Mouse (Mus musculus) small intestine, adult 2 months (tissue): ENCODE data around the gene Atp4b. TPM values are rescaled to one million over a fixed set of nuclear protein-coding genes. Genes with fewer than 3 reads are reported as not detected.

Experiments
- H3K27ac ChIP-seq: fragments of 200-500 bp; 2 replicates; pipeline ENCODE4 v1.5.1; 2012; ENCODE audit warnings: low read depth, low read length, control low read depth, inconsistent platforms; ENCODE audit not compliant: insufficient read depth
- H3K27me3 ChIP-seq: fragments of 200-500 bp; 2 replicates; pipeline ENCODE4 v1.6.1; 2012; ENCODE audit warnings: mild to moderate bottlenecking, moderate library complexity, low read length, inconsistent platforms; ENCODE audit not compliant: control insufficient read depth, insufficient read depth
- H3K36me3 ChIP-seq: fragments of 200-500 bp; 2 replicates; pipeline ENCODE4 v1.6.1; 2012; ENCODE audit warnings: mild to moderate bottlenecking, low read length, control low read depth, inconsistent platforms; ENCODE audit not compliant: control insufficient read depth, insufficient read depth
- H3K4me1 ChIP-seq: fragments of 200-500 bp; 2 replicates; pipeline ENCODE4 v1.6.1; 2012; ENCODE audit warnings: low read length, inconsistent platforms, mixed read lengths; ENCODE audit not compliant: control insufficient read depth, insufficient read depth, insufficient read length
- H3K4me3 ChIP-seq: fragments of 200-500 bp; 2 replicates; pipeline ENCODE4 v1.5.1; 2012; ENCODE audit warnings: low read depth, mild to moderate bottlenecking, control low read depth, inconsistent platforms, low read length, moderate library complexity
- CTCF ChIP-seq: fragments of 200-500 bp; IDR thresholded peaks from 2 replicates; pipeline ENCODE4 v1.5.1; 2012; ENCODE audit warnings: low read depth, mild to moderate bottlenecking, control low read depth, inconsistent platforms, low read length, moderate library complexity, mixed read lengths; ENCODE audit not compliant: insufficient replicate concordance, insufficient read length; ENCODE audit errors: extremely low read depth
- POLR2A ChIP-seq: fragments of 200-500 bp; IDR thresholded peaks from 2 replicates; pipeline ENCODE4 v1.6.1; 2012; ENCODE audit warnings: low read depth, mild to moderate bottlenecking, control low read depth, inconsistent platforms, low read length, moderate library complexity
- WGBS: fragments of 180-500 bp; shearing (Covaris S2); methylation state at CpG from one replicate; pipeline ENCODE4 v1.1.7; 2018; 5-methylcytosine and 5-hydroxymethylcytosine counted together
- polyA plus RNA-seq: library from polyadenylated mRNA; depleted of rRNA; stranded (reverse); fragments of >200 nt; gene quantifications from 2 replicates; pipeline ENCODE4 v1.2.3, GENCODE M21; 2012

Atp4b gene
- polyA plus RNA-seq, 1 experiment: 0.13 TPM

GRCm38 (mm10) chr8:13428156-13428555, 31.5 kb upstream of the Atp4b start:
- Histone ChIP-seq H3K27me3 (no peaks in the 10 kb centered on the region), H3K27ac (0 out of 2 replicates have a peak overlapping the region, but pooled peaks have one; percentile 33), H3K4me3 (no peak overlapping the region), H3K4me1 (no peaks in the 10 kb centered on the region), H3K36me3 (no peaks in the 10 kb centered on the region)
- WGBS: 63% methylated on average over 9 of the region's 9 CpGs
- TF ChIP-seq POLR2A (no peak), CTCF (no peak)

- no peaks in the 10 kb centered on the region for H3K36me3 ChIP-seq
- H3K4me1 ChIP-seq: no peaks in the 10 kb centered on the region
- H3K27me3 ChIP-seq: no peaks in the 10 kb centered on the region
- WGBS: 63% methylated on average over 6 of the region's 6 CpGs
- H3K27ac ChIP-seq: no peak overlapping the region
- TF ChIP-seq POLR2A (no peak), CTCF (no peak)
- H3K4me3 ChIP-seq: no peak overlapping the region
These were observed 30.7 kb upstream of the Atp4b start for GRCm38 (mm10) chr8:13427351-13427750.

GRCm38 (mm10) chr8:13420970-13421369, 24.3 kb upstream of the Atp4b start:
- Histone ChIP-seq H3K27ac (no peak overlapping the region), H3K36me3 (no peaks in the 10 kb centered on the region), H3K27me3 (no peaks in the 10 kb centered on the region), H3K4me3 (no peak overlapping the region), H3K4me1 (no peaks in the 10 kb centered on the region)
- TF ChIP-seq CTCF: no peak
- TF ChIP-seq POLR2A: no peak
- WGBS: 89% methylated on average over 6 of the region's 6 CpGs

- TF ChIP-seq CTCF: no peak
- TF ChIP-seq POLR2A: no peak
- Histone ChIP-seq H3K4me1 (no peaks in the 10 kb centered on the region), H3K27me3 (no peaks in the 10 kb centered on the region), H3K36me3 (no peaks in the 10 kb centered on the region), H3K27ac (no peak overlapping the region), H3K4me3 (no peak overlapping the region)
- 15% methylated on average over 2 of the region's 2 CpGs for WGBS
These were observed 22.6 kb upstream of the Atp4b start for GRCm38 (mm10) chr8:13419111-13419639.

GRCm38 (mm10) chr8:13415879-13416278, 19.3 kb upstream of the Atp4b start:
- TF ChIP-seq CTCF (no peak), POLR2A (no peak)
- Histone ChIP-seq H3K4me3 (no peak overlapping the region), H3K27me3 (no peaks in the 10 kb centered on the region), H3K36me3 (no peaks in the 10 kb centered on the region), H3K27ac (no peak overlapping the region), H3K4me1 (no peaks in the 10 kb centered on the region; the same call in 1 of the 2 replicates)
- WGBS: 71% methylated on average over 10 of the region's 10 CpGs

GRCm38 (mm10) chr8:13413823-13414390, 17.3 kb upstream of the Atp4b start:
- Histone ChIP-seq H3K27me3 (no peaks in the 10 kb centered on the region), H3K4me1 (no peaks in the 10 kb centered on the region; the same call in 1 of the 2 replicates)
- WGBS: 32% methylated on average over 12 of the region's 12 CpGs

GRCm38 (mm10) chr8:13412891-13413558, 16.4 kb upstream of the Atp4b start:
- Histone ChIP-seq H3K27me3 (no peaks in the 10 kb centered on the region), H3K27ac (no peak overlapping the region), H3K4me3 (no peak overlapping the region), H3K4me1 (no peaks in the 10 kb centered on the region; the same call in 1 of the 2 replicates), H3K36me3 (no peaks in the 10 kb centered on the region)
- WGBS: 61% methylated on average over 13 of the region's 13 CpGs
- peak; percentile 82 for TF ChIP-seq CTCF
- TF ChIP-seq POLR2A: no peak

More at GRCm38 (mm10) chr8:13413823-13414390, 17.3 kb upstream of the Atp4b start:
- TF ChIP-seq CTCF (no peak), POLR2A (no peak)
- H3K4me3 ChIP-seq: no peak overlapping the region
- no peaks in the 10 kb centered on the region for H3K36me3 ChIP-seq
- no peak overlapping the region for H3K27ac ChIP-seq
